Mouse (Mus musculus): ENCODE results near the gene Nrxn1. TPM values are rescaled to one million over a fixed set of nuclear protein-coding genes. Genes with fewer than 3 reads are reported as not detected.

Gene Nrxn1
- polyA plus RNA-seq, 1 experiment, result 0.23 TPM

DNA sequence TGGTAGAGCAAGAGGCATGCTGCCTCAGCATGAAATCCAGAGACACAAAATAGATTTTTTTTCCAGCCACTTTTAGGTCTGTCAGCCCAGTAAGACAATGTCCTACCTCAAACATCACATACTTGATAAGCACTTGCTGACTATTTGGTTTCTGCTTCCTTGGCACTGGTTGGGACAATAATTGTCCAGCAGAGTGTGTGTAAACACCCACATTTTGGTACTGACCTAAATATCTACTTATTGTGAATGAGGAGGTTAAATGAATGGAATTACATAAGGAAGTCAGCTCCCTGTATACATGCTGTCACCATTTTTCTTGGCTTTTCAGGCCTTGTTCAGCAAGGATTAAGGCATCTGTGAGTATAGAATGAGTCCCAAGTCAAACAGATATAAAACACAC lies 649.8 kb downstream of the Nrxn1 start:
- DNase-seq (ENCODE audit: low spot score), result no peak

DNA sequence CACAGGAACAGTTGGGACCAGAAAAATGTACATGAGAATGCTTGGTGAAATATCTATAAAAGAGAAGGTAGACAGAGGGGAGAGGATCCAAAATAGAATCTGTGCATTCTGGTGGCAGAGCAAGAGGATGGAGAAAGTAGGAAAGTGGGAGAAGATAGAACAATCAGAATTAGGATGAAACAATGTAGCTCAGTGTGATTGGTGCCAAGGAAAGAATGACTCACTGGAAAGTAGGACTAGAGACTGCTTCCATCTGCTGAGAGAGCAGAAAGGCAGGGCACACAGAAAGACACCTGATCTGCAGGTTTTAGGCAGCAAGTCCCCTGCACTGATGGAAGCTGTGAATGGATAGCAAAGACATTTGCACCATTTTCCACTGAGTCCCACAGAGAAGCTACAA lies 657.0 kb downstream of the Nrxn1 start:
- no peak for DNase-seq (ENCODE audit: low spot score)

DNA sequence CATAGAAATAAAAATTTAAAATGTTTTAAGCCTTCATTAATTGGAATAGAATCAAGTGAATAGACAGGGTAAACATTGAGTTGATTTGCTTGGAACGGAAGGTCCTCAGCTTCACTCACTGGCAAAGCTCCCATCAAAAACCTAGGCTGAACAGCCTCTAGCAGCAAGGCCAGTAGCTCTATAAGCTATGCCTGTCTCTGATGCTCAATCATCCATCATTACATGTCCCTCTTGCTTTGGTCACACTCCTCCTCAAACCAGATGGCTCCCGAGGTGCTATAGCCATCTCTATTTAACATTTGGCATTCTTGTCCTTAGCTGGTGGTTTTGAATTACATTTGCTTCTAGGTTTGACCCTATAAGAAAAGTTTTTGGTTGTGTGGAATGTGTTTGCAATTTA lies 657.5 kb downstream of the Nrxn1 start:
- DNase-seq (ENCODE audit: low spot score), result no peak

DNA sequence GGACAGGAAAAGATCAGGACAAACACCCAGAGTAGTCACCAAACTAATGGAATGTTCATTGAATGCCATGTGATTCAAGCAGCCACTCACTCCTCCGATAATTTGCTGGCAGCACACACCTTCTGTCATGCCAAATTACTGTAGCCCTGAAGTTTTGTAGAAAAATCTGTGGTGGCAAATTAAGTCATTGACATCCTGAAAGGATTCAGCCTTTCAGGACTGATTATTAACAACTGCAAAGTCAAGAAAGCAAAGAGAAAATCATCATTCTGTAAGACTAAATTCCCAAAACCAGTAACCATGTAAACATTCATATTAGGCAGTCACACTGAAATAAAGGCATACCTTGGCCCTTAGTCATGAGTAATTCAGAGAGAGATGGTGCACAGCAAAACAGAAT lies 662.7 kb downstream of the Nrxn1 start:
- no peak for DNase-seq (ENCODE audit: low spot score)

DNA sequence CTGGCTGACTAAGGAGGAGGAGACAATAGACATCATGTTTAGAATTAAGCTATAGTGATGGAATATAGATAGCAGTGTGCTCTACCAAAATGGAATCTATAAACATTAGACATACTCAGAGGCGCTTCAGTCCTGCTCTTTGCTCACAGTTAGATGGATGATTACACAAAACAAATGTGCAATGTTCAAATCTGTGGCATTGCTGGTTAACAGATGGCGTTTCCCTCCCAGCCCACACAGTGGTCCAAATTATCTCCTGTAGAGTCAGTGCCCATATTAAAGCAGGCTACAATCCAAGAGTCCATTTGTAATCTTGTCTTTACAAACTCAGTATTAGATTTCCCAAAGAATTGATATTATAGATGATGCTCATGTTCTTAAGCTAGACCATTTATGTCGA lies 666.9 kb downstream of the Nrxn1 start:
- DNase-seq (ENCODE audit: low spot score), result no peak

DNA sequence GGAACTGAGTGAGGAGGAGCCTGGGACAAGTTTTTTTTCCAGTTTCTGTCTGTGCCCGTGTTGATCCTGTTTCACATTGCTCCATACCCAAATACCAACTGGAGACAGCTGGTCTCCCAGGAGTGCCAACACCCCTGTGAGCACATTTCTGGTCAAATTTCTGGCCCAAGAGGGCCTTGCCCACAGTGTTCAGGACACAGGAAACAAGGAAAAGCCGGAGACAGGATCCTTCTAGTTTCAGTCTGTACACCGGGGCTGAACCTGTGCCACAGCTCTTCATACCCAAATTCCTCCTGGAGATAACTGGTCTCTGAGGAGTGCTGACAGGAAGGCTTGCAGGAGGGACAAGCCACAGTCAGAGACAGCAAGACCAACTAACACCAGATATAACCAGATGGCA lies 670.3 kb downstream of the Nrxn1 start:
- DNase-seq (ENCODE audit: low spot score), result no peak

DNA sequence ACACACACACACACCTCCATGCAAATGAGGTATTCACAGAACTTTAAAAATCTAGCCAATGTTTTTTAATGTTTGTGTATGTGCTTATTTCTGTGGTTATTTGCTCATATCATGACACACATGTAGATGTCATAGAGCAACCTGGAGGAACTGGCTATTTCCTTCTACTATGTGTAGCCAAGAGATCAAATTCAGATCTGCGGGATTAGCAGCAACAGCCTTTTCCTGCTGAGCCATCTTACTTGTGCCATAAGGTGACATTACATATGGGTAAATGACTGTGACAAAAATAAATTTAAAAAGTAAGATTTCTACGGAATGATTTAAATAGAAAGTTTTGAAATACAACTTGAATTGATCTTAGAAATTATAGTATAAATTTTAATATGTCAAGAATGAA lies 672.1 kb downstream of the Nrxn1 start:
- DNase-seq (ENCODE audit: low spot score), result no peak

DNA sequence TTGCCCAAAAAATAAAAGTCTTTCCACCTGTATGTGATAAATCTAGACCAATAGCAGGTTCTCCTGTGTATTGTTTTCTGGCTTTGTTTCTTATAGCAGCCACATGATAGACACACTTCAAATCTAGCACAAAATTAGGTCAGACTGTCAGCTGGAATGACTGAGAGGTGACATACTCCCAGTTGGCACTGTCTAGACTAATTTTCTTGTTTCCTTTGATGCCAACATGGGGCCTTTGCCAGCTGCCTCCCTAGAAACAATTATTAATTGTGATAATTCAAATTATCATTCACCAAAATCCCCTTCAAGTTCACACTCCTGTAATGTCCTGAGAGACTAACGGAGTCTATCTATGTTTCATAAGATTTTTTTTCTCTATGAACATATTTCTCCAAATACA lies 673.3 kb downstream of the Nrxn1 start:
- DNase-seq (ENCODE audit: low spot score), result no peak

DNA sequence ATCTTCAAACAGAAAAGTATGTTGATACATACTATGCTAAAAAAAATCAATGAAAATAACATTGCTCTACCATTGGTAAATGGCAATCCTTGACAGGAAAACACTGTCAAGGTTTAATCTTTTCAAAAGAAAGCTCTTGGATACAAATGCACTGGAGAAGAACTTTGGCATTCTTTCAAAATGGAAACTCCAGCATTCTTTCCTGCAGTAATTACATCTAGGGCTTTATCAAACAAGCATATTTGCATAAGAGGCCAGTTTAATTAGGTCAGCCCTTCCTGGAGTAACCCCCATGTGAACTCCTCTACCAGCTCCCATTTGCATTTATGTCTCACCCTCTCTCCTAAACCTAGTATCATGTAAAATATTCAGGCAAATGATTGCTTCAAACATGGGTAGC lies 696.5 kb downstream of the Nrxn1 start:
- no peak for DNase-seq (ENCODE audit: low spot score)

DNA sequence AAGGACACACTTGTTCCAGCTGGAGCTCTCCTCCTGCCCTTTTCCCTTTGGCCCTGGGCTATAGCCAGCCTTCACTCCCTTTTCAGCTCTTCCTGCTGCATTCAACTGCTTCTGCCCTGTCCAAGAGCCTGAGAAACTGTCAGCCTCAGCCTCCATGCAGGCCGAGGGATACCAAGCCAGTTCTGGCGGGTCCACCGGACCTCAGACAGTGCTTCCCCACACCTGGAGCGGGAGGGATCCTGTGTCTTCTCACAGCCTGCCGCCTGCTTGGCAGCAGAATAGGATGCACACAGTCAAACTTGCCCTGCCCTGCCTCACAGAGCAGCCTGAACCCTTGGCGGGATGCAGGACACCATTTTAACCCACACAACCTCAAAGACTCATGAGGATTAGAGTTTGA lies 698.3 kb downstream of the Nrxn1 start:
- DNase-seq (ENCODE audit: low spot score), result no peak

DNA sequence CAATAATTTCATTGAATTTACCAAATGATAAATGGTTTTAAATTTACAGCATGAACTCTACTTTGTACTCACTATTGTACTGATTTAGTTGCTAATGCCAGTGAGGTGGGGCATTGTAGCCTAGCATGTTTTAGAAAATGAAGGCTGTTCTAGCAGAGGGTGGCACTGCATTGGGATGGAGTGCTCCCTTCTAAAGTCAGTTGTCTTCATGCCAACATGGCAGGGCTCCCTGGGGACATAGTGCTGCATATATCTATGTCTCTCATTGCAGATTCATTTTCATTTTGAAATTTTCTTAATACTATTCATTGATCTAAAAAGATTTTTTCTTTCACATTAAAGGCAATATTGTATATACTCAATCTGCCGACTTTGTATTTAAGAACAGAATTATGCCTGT lies 700.1 kb downstream of the Nrxn1 start:
- DNase-seq (ENCODE audit: low spot score), result no peak

DNA sequence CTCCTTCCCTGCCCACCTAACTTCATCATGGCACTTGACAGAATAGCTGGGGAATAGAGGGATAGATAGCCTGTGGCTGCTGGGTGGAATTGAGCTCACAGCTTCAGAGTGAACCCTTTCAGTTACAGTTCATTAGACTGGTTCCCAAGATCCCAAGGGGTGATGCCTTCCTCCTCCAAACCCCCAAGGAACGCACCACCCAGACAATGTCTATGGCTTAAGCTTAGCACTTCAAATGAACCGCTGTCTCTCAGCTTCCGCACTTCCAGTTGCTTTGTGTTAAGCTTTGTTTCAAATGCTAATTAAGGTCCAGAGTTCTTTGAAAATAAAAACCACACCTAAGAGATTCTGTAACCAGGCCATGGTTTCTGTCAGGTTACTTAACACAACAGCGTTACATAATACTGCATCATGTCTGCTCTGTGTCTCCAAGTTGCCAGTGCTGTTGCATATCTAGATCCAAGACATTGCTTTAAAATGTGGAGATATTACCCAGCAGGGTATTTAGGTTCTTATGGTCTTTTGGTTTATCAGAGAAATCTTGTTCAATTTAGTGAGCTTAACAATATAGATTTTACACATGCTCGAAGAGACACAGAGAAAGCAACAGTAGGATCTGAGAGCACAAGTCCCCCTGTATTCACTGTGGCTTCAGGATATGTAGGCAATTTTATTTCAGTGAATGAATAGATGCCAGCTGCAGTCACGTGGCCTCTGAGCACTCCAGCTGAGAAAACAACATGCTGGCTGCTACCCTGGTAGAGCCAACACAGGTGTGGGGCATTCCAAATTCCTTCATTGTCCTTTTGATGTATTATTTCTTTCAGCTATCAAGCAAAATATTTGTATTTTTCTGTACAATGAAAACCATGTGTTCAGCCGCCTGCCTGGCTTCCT lies 702.3 kb downstream of the Nrxn1 start:
- DNase-seq (ENCODE audit: low spot score), result no peak

DNA sequence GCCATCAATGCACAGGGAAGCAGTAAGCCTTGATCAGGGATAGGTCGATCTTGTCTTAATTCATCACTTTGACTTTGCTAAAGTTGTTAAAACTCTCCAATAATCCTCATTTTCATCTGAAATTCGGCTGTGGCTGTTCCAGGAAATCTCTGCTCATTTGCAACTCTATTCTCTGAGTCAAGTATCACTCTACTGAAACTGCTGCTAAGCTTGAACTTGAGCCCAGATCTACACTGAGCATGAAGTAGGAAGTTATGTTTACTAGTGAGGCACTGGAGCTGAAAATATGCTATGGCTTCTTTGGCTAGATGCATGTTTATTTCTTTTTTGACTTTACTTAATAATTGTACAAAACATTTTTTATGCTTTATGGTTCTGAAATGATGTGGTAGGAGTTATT lies 708.0 kb downstream of the Nrxn1 start:
- no peak for DNase-seq (ENCODE audit: low spot score)

DNA sequence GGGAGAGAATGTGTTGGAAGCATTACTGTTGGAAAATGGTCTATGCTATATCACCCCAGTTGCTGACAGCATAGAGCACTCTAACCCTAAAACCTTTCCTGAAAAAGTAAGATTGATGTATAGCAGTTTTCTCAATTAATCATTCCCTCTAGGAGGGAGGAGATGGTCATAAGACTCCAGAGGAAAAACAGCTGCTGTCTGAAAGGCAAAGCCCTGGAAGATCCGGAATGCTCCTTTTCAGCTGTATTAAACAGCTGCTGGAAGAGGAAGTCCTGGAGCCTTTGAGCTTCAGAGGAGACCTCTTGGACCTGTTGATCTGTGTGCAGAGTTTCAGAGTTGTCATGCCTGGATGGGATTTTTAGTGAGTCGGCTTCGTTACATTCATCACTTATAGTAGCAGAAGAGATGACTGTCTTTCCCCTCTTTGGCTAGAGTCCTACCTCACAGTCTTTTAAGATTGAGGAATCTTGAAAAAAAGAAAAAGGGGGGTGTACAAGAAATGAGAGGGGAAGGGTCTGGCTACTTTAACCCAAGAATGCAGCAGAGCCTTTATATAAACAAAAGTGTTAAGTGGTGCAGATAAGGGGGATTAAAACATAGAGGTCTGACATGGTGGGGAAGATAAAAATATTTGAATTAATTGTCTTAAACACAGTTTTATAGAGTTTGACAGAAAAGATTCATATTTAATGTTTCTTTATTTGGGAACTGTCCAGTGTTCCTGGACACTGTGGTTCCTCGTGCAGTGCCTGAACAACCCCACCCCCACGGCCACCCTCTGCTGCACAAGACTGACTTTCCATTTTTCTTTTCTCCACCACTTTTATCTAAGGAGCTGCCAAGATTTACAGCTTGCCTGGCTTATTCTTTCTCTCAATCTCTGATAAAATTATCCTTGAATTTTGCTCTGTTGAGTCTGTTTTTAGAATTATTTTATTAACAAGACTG lies 710.1 kb downstream of the Nrxn1 start:
- DNase-seq (ENCODE audit: low spot score), result no peak

DNA sequence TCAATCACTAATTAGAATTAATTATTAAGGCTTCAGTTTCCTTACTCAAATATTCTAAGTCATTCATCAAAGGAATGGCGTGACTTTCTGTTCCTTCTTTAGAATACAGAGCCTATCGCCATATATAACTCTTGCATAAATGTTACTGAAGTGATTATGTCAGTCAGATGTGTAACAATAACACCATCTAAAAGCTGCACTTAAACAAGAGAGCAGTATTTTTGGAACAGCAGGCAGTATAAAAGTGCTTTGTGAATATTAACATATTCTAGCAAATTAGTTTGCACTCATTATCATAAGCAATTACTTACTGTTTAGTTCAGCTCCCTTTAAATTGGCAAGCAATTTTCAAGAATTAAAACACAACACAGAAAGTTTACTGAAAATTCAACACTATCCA lies 716.3 kb downstream of the Nrxn1 start:
- DNase-seq (ENCODE audit: low spot score), result no peak

DNA sequence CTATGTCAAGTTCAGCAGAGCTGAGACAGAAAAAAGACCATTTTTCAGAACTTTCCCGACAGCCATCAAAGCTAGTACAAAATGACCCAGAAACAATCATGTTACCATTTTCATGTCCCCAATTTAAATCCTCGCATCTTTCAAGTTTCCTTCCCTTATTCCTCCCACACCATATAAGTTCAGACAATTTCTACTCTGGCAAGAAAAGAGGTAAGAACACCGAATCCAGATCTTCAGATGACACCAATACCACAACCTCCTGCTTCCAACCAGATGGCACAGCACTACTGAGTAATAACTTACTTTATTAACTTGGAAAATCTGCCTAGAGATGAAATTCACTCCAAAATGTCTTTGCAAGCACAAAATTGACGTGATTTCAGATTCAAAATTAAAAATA lies 730.7 kb downstream of the Nrxn1 start:
- DNase-seq (ENCODE audit: low spot score), result no peak

DNA sequence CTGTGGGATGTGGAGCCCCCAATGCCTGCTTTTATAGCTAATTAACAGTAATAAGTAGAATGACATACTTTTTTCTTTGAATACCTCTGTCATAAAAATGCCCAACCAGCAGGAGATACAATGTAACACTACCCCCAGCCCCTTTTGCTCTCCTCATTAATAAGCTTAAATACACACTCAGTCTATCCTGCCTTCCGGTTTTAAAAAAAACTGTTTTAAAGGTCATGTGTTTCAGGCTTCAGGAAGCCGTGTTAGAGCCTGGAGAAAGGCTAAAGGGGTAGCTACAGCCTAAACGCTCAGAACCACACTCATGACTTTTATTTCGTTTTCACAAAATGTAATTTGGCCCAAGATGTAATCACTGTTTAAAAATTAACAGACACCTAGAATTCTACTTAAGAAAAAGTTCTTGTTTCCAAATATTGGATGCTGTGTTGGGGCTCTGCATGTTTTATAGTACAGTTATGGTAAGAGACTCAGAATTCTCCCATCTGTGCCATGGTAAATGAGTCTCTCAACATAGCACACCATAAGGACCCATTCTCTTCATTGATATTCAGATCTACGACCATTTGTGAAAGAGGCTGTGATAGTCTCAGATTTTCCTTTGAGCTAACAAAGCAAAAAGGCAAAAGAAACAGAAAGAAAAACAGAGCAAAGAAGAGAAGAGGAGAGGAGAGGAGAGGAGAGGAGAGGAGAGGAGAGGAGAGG lies 743.3 kb downstream of the Nrxn1 start:
- DNase-seq (ENCODE audit: low spot score), result no peak

DNA sequence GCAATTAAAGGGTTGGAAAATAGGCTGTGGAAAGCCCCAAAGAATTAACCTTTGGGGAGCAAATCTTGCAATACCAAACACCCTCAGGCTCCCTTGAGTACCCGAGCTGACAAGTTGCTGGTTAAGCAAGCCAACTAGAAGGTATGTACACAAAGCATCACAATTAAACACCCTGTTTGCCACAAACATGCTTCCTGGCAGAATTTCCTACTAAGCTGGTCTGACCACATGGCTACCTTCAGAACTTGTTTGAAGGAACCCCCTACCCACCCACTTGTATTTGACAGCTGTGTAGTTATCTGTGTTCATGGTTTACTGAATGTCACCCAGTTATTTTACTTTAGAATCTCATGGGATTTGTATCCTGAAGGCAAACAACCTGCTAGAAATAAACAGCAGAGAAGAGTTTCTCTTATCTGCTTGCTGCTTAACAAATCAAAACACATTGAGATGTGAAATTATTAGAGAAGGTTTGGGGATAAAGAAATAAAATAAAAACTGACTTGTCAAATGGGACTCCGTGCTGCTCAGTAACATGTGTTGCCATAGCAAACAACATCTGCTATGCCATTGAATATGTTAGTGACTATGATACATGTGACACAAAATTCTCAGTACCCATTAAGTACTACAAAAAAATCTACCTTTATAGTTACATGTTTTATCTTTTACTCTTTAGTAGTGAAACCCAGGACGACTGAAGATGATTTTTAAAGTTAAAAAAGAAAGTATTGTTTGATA lies 746.0 kb downstream of the Nrxn1 start:
- no peak for DNase-seq (ENCODE audit: low spot score)

DNA sequence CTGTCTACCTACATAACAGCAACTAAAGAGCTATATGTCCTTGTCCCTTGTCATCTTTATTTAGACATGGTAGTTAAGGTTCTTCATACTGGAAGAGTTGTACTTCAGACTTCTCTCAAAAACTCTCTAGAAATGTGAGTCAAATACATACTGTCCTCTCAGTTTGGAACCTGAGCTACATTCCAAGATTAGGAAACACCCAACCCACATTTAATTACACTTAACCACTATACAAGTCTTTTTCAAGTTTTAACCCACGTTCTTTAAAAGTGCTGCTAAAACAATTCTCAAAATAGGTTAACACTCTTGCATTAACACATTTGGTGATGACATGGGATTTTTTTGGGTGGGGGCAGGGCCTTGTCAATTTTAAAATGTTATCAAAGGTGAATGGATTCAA lies 759.4 kb downstream of the Nrxn1 start:
- DNase-seq (ENCODE audit: low spot score), result no peak

DNA sequence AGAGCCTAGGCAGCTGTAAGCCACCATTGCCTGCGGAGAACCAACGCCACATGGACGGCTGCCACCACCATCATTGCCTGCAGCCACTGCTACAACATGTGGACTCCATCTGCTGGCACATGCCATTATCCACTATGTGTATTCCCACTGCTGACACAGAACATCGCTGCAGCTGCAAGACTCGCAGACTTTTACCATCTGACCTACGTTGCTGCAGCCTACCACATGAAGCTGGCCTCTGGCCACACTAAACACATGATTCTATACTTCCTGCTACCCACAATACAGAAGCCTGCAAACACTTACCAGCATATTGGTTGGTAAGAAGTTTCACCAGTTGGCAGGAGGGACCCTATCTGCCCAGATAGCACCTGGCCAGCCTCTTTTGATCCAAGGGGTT lies 769.2 kb downstream of the Nrxn1 start:
- DNase-seq (ENCODE audit: low spot score), result no peak

DNA sequence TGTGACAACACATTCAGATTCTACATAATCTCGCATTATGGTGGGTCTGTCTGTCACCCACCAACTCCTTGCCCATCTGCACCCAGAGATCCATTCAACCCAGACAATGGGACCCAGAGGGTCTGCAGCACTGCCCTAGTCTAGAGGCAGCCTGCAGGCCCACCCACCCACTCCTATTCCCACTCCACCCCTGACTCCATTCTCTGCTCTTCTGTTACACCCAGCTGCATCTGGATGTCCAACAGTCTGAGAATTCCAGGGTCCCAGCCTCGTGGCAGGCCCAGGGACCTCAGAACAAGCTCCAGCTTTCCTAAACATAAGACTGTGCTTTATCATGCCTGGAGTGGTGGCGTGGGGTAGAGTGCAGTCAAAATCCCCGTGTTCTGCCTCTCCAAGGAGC lies 820.6 kb downstream of the Nrxn1 start:
- DNase-seq (ENCODE audit: low spot score), result no peak

DNA sequence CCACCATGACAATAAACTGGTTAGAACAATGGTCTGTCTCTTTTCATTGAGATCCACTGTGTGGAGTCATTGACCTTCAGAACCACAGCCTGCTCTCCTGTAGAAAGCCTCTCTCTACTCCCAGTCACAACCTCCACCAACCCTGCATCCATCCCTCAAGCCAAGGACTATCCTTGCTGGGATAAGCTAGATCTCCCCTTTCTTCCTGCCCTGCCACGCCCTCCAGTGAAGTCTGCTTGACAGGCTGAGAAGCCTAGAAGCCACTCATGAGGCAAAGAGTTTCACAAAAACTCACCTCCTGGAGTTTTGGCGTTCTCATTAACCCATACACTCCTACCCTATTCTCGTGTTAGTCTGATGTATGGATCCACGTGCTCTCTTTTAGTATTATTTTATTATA lies 821.7 kb downstream of the Nrxn1 start:
- DNase-seq (ENCODE audit: low spot score), result no peak

All from urinary bladder, adult 2 months (tissue).